Mouse (Mus musculus) frontal cortex, postnatal 14 days (tissue): ENCODE data around the gene Abhd12.

Source experiments
- DNase-seq, 2 experiments: peaks; one replicate each; pipeline ENCODE4 v3.0.0; 2022; ENCODE audit warnings: low spot score in 2 of 2

The Abhd12 gene

DNA sequence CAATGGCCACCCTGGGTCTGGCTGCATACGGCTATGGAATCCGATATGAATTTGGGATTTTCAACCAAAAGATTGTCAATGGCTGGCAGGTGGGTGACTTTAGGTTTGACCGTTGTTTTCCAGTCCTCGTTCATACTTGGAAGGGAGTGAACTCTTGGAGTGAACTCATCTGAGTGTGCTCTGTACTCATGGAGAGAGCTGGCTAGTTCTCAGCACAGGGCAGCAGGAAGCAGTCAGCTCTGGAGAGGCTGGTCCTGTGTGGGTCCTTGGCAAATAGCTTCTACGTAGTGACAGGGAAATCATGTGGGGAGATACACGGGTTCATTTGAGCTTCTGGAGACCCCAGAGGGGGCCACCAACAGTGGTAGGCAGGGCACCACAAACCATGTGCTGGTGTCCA, 95.7 kb downstream of the Abhd12 start:
- DNase-seq, result no peak

- DNase-seq, result no peak
Measured at GRCm38 (mm10) chr2:150808381-150808780, 96.2 kb downstream of the Abhd12 start.

DNA sequence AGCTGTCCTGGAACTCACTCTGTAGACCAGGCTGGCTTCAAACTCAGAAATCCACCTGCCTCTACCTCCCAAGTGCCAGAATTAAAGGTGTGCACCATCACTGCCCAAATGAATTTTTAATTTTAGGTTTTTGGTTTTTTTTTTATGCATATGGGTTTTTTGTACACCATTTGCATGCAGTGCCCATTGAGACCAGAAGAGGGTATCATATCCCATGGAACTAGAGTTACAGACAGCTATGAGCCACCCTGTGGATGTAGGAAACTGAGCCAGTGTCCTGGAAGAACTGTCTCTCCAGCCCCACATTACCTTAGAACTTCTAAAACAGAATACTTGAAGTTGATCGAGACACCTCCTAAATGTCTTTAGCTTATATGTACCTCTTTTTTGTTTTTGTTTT, 101.5 kb downstream of the Abhd12 start:
- no peak for DNase-seq

DNA sequence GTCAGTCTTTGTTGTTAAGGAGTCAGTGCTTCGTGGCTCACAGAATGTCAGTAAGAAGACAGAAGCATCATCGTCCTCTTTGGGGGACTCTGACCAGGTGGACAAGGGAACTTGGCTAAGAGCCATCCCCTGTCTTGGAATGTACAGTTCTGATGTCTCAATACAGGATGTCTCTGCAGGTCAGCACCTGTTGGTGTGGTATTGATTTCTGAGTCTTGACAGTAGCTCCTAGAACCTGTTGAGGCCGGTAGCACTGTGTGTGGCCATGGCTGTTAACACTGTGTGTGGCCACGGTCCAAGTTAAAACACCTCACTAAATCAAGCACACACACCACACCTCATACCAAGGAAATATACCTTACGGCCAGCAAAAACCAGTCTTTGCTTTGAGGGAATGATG, 103.9 kb downstream of the Abhd12 start:
- no peak for DNase-seq

DNA sequence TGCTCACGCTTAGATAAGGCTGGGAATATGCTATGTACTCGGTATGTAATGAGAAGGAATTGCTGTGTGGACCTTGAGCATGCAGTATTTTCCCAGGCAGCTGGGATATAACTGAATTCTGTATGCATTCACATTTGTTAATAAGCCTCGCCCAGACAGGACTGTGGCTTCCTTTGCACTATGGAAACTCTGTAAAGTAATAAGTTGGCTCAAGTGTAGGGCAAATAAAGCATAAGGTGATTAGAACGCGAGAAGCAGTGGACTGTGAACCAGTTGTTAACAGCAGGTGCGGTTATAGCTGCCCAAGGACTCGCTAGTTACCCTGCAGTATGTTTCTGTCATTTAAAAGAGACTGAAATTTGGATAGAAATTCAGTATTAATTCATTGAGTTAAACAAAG, 106.5 kb downstream of the Abhd12 start:
- no peak for DNase-seq

- DNase-seq, result no peak
Measured at GRCm38 (mm10) chr2:150793320-150793719, 111.2 kb downstream of the Abhd12 start.

GRCm38 (mm10) chr2:150788768-150789550, 115.6 kb downstream of the Abhd12 start:
- peak; percentile 66 to 67 for DNase-seq

- no peak for DNase-seq
Measured at GRCm38 (mm10) chr2:150787234-150787771, 117.2 kb downstream of the Abhd12 start.

- peak; percentile 61 to 78 for DNase-seq
Measured at GRCm38 (mm10) chr2:150786251-150787180, 118.0 kb downstream of the Abhd12 start, which contains the start of gene Pygb. Gene Pygb (plus strand): TSS chr2:150786735.

DNA sequence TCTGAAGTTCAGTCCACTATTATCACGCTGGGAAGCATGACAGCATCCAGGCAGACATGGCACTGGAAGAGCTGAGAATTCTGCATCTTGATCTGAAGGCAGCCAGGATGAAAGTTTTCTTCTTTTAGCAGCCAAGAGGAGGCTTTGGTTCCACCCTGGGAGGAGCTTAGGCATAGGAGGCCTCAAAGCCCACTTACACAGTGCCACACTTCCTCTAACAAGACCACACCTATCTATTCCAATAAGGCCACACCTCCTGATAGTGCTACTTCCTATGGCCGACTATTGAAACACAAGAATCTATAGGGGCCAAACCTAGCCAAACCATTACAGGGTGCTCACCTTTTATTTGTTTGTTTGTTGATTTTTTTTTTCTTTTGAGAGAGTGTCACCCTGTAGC, 121.7 kb downstream of the Abhd12 start:
- no peak for DNase-seq
